In the genomic region with DNA sequence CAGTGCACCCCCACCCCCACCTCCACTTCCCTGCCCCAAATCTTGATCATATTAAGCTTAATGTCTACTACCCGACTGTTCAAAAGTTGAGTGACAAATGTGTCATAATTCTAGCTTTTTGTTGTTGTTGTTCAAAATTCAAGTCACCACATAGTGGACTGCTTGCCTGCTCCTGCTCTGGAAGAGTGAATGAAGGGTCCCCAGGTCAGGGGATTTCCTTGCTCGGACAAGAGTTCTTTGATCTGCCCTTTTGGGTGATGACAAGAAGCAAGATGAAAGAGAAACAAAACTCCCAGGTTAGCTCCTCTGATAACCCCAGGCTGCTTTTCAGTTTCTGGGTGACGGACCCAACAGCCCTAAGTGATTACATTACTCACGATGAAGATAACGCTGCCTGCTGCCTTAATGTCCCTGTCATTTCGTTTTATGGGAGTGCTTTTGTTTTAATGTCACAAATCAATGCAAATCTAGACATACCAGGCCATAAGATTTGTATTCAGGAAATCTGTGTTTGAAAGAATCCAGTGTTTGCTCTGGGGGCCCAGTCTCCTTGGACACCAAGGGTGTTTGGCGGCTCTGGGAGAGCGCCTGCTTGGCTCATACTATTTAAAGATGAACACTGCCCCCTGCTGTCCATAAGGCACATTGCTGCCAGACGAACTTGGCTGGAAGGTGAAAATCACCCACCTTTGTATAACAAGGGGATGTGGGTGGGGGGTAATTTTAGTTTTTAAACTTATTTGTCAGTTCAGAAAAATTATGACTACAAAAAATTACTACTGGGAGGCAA, we compare ENCODE assay signal across 8 mouse cellular contexts.
DNase-seq lines count a peak whose midpoint lies in the region; ATAC-seq lines count a peak whose summit lies in the region.

No protein-coding gene starts in this region.

- WGBS in hindbrain, embryonic 16.5 days = 10% methylated on average over 9 of the region's 9 CpGs

- H3K27ac ChIP-seq in hindbrain, embryonic 16.5 days (ENCODE audit: low read depth, low read length) = no peak overlapping the region

- H3K27me3 ChIP-seq in hindbrain, embryonic 16.5 days (replicated peaks; ENCODE audit: control insufficient read depth, insufficient read depth, low read length) = peaks cover 5% of the 10 kb centered on the region

- H3K36me3 ChIP-seq in hindbrain, embryonic 16.5 days (ENCODE audit: control insufficient read depth, insufficient read depth, low read length) = no peaks in the 10 kb centered on the region

- no peak overlapping the region for H3K9ac ChIP-seq in hindbrain, embryonic 16.5 days (ENCODE audit: low read depth, low read length)

- H3K9me3 ChIP-seq in hindbrain, embryonic 16.5 days (ENCODE audit: control insufficient read depth, low read length) = no peaks in the 10 kb centered on the region

- peak; percentile 66 for DNase-seq in adipocyte (ENCODE audit: low spot score)
- DNase-seq in cerebellum, postnatal 10 days = peak; percentile 84 to 89
- DNase-seq in frontal cortex, postnatal 14 days (ENCODE audit: low spot score in 2 of 2) = peak; percentile 54 to 77
- peak; percentile 63 to 71 for DNase-seq in layer of hippocampus, postnatal 36 days
- DNase-seq in right cerebral cortex, postnatal 4 days = peak; percentile 77

- 0 out of 2 replicates have a peak overlapping the region, but pooled peaks have one; percentile 7 for H3K4me3 ChIP-seq in hindbrain, embryonic 16.5 days (ENCODE audit: low read length)

- peaks cover 4% of the 10 kb centered on the region for H3K4me1 ChIP-seq in hindbrain, embryonic 16.5 days (ENCODE audit: control insufficient read depth, insufficient read depth, low read depth, low read length)

- peak overlapping the region; percentile 49 for H3K4me2 ChIP-seq in hindbrain, embryonic 16.5 days (ENCODE audit: low read length)

- ATAC-seq in hindbrain, embryonic 16.5 days = peak; percentile 89
- ATAC-seq in megakaryocyte-erythroid progenitor cell, adult 5-6 weeks (replicated peaks; ENCODE audit: low FRiP score, low TSS enrichment, poor library complexity, severe bottlenecking) = peak; percentile 78
- ATAC-seq in inflammation-experienced regulatory T-cells, adult 6 months = no peak
